Mouse (Mus musculus) midbrain, embryonic 11.5 days (tissue): ENCODE measurements at regions not wholly inside any gene's neighbourhood (a gene's known extent, or its start where the extent isn't known, plus 50 kb on each side); places are given as distances from the start of the nearest gene placed in this dataset.

Experiments used
- ATAC-seq: fragments of 200-750 bp; cut with Nextera tagmentation; 2 replicates; pipeline ENCODE4 v1.8.0; 2017; ENCODE audit warnings: moderate TSS enrichment, moderate library complexity; ENCODE audit not compliant: low FRiP score
- DNase-seq: peaks from one replicate; pipeline ENCODE4 v3.0.0; 2015; ENCODE audit warnings: low spot score; ENCODE audit errors: missing footprints
- H3K27ac ChIP-seq: fragments of 300-500 bp; sonication (generic); 2 replicates; pipeline ENCODE4 v1.5.1; 2014; ENCODE audit warnings: low read depth, low read length
- H3K27me3 ChIP-seq: fragments of 300-500 bp; sonication (generic); 2 replicates; pipeline ENCODE4 v1.6.1; 2014; ENCODE audit warnings: mild to moderate bottlenecking, low read length, moderate library complexity, mixed read lengths; ENCODE audit not compliant: control insufficient read depth, insufficient read depth
- H3K36me3 ChIP-seq: fragments of 300-500 bp; sonication (generic); 2 replicates; pipeline ENCODE4 v1.6.1; 2014; ENCODE audit warnings: mild to moderate bottlenecking, low read length, moderate library complexity, mixed read lengths; ENCODE audit not compliant: control insufficient read depth, insufficient read depth
- H3K4me1 ChIP-seq: fragments of 300-500 bp; sonication (generic); 2 replicates; pipeline ENCODE4 v1.6.1; 2014; ENCODE audit warnings: low read length; ENCODE audit not compliant: control insufficient read depth, insufficient read depth
- H3K4me2 ChIP-seq: fragments of 300-500 bp; sonication (generic); 2 replicates; pipeline ENCODE4 v1.6.1; 2014; ENCODE audit warnings: mild to moderate bottlenecking, moderate library complexity
- H3K4me3 ChIP-seq: fragments of 300-500 bp; sonication (generic); 2 replicates; pipeline ENCODE4 v1.5.1; 2014; ENCODE audit warnings: low read depth, low read length
- H3K9ac ChIP-seq: fragments of 300-500 bp; sonication (generic); 2 replicates; pipeline ENCODE4 v1.6.1; 2014; ENCODE audit warnings: low read length
- H3K9me3 ChIP-seq: fragments of 300-500 bp; sonication (generic); 2 replicates; pipeline ENCODE4 v1.6.1; 2016; ENCODE audit warnings: low read length; ENCODE audit not compliant: control insufficient read depth
- WGBS: fragments of 180-500 bp; shearing (Covaris S2); extraction: QIAGEN DNeasy Blood & Tissue Kit; methylation state at CpG from one replicate; pipeline ENCODE4 v1.1.7; 2014; 5-methylcytosine and 5-hydroxymethylcytosine counted together

GRCm38 (mm10) chr15:5504502-5504901, 260.5 kb upstream of the Ptger4 start:
- ATAC-seq = no peak
- WGBS = 91% methylated on average over 3 of the region's 3 CpGs
- Histone ChIP-seq H3K27me3 (no peaks in the 10 kb centered on the region), H3K27ac (no peak overlapping the region), H3K4me2 (no peak overlapping the region), H3K9ac (no peak overlapping the region), H3K4me1 (no peaks in the 10 kb centered on the region), H3K36me3 (no peaks in the 10 kb centered on the region), H3K9me3 (no peaks in the 10 kb centered on the region), H3K4me3 (no peak overlapping the region)
- DNase-seq = peak; percentile 47

DNA sequence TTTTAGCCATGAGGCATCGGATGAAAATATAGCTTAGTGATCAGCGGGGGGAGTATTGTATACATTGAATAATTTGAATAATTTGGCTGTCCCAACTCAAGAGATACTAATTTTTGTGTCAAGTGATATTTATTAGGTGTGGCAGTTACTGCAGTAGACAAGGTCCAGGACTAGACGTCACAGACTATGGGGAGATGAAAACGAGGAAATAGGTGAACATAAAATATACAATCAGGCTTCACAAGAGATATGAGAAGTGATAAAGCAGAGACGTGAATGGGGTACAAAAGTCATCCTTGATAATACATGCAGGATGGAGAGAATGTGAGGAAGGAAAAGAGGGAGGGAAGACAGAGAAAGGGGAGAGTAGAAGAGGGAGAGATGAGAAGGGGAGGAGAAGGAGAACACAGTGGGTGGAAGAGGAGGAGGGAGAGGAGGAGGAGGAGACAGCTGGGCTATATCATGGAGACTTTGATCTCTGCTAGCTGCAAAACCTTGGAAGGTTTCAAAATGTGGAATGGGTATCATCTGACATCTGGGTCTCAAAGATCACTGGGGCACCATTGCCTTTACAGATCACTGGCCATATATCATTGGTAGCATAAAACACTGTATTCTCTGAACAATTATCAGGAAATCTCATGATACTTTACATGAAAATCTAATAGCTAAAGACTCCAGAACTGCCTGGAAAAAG, 263.0 kb upstream of the Ptger4 start:
- Histone ChIP-seq H3K36me3 (no peaks in the 10 kb centered on the region), H3K9me3 (no peaks in the 10 kb centered on the region), H3K4me1 (no peaks in the 10 kb centered on the region), H3K9ac (no peak overlapping the region), H3K4me3 (no peak overlapping the region), H3K4me2 (no peak overlapping the region), H3K27me3 (no peaks in the 10 kb centered on the region), H3K27ac (no peak overlapping the region)
- 90% methylated on average over 5 of the region's 5 CpGs for WGBS
- DNase-seq = peak; percentile 31
- no peak for ATAC-seq

- Histone ChIP-seq H3K4me1 (no peaks in the 10 kb centered on the region), H3K27ac (no peak overlapping the region), H3K9ac (no peak overlapping the region), H3K27me3 (no peaks in the 10 kb centered on the region), H3K4me2 (no peak overlapping the region), H3K9me3 (no peaks in the 10 kb centered on the region), H3K4me3 (no peak overlapping the region), H3K36me3 (no peaks in the 10 kb centered on the region)
- 86% methylated on average over 3 of the region's 3 CpGs for whole genome bisulfite sequencing
- ATAC-seq (no peak), DNase-seq (peak; percentile 54)
These were observed 263.5 kb upstream of the Ptger4 start for GRCm38 (mm10) chr15:5507545-5507913.

DNA sequence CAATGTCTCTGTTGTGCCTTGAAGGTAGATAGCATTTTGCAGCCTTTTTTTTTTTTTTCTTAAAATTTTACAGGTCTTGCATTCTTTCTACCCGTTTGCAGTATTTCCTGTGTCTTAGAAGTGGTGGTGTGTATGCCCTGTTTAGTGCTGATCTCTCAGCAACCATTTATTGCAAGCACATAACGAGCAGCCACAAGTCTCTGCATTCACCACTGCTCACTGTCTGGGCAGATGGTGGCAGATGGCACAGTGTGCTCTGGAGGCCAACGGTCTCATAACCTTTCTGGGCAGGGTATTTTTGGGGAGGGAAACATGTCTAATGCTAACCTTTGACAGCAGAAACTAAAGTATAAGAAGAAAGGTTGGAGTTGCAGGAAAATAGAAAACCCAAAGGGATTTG, 266.1 kb upstream of the Ptger4 start:
- no peak overlapping the region for H3K9ac ChIP-seq
- no peak overlapping the region for H3K27ac ChIP-seq
- H3K9me3 ChIP-seq = no peaks in the 10 kb centered on the region
- no peaks in the 10 kb centered on the region for H3K27me3 ChIP-seq
- H3K4me2 ChIP-seq = no peak overlapping the region
- H3K36me3 ChIP-seq = no peaks in the 10 kb centered on the region
- ATAC-seq = no peak
- WGBS = 75% methylated on average over 3 of the region's 3 CpGs
- no peak for DNase-seq
- H3K4me1 ChIP-seq = no peaks in the 10 kb centered on the region
- H3K4me3 ChIP-seq = no peak overlapping the region

GRCm38 (mm10) chr15:5511046-5511445, 267.1 kb upstream of the Ptger4 start:
- Histone ChIP-seq H3K4me3 (no peak overlapping the region), H3K4me2 (no peak overlapping the region), H3K27ac (no peak overlapping the region), H3K4me1 (no peaks in the 10 kb centered on the region), H3K36me3 (no peaks in the 10 kb centered on the region), H3K9ac (no peak overlapping the region), H3K9me3 (no peaks in the 10 kb centered on the region), H3K27me3 (no peaks in the 10 kb centered on the region)
- no peak for DNase-seq
- no peak for ATAC-seq
- WGBS = 90% methylated on average over 3 of the region's 3 CpGs

DNA sequence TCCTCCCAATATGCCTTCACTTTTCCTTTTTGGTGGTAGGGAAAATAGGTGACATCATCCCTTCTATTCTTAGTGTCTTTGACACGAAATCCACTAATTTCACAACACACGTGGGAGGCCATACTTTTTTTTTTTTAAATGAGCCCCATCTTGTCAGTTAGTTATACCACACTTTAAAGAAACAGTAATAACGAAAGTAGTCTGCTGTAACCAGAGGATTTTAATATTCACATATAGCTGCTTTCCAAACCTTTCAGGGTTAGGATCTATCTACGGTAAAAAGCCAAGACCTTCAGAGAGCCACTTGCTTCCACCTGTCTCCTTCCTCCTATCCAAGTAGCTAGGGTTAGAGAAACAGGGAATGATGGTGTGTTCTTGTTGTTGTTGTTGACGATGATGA, 268.6 kb upstream of the Ptger4 start:
- no peaks in the 10 kb centered on the region for H3K27me3 ChIP-seq
- no peak overlapping the region for H3K9ac ChIP-seq
- ATAC-seq (no peak), DNase-seq (peak; percentile 56)
- no peaks in the 10 kb centered on the region for H3K9me3 ChIP-seq
- H3K4me3 ChIP-seq = no peak overlapping the region
- no peak overlapping the region for H3K27ac ChIP-seq
- no peaks in the 10 kb centered on the region for H3K4me1 ChIP-seq
- H3K36me3 ChIP-seq = no peaks in the 10 kb centered on the region
- 84% methylated on average over 5 of the region's 5 CpGs for WGBS
- no peak overlapping the region for H3K4me2 ChIP-seq

DNA sequence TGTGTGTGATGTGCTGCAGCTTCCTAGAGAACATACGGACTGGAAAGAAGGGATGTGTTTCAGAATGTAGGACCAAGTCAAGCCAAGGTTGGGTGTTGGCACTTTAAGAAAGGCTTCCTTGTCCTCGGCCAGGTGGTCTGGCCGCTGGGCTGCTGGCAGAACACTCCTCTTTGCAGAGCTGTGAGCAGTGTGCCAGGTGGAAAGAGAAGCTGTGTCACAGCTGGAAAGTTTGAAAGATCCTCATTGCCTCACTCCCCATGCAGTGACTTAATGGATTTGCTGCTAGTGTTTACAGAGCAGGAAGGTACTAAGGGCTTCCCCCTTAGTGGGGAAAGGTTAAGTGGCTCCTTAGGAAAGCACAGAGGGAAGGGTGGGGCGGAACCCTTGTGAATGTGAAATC, 269.2 kb upstream of the Ptger4 start:
- no peak overlapping the region for H3K4me3 ChIP-seq
- peak; percentile 73 for DNase-seq
- H3K9me3 ChIP-seq = no peaks in the 10 kb centered on the region
- WGBS = 69% methylated on average over 4 of the region's 4 CpGs
- no peaks in the 10 kb centered on the region for H3K36me3 ChIP-seq
- H3K9ac ChIP-seq = no peak overlapping the region
- ATAC-seq = no peak
- H3K4me1 ChIP-seq = no peaks in the 10 kb centered on the region
- H3K27ac ChIP-seq = no peak overlapping the region
- no peaks in the 10 kb centered on the region for H3K27me3 ChIP-seq
- H3K4me2 ChIP-seq = no peak overlapping the region

DNA sequence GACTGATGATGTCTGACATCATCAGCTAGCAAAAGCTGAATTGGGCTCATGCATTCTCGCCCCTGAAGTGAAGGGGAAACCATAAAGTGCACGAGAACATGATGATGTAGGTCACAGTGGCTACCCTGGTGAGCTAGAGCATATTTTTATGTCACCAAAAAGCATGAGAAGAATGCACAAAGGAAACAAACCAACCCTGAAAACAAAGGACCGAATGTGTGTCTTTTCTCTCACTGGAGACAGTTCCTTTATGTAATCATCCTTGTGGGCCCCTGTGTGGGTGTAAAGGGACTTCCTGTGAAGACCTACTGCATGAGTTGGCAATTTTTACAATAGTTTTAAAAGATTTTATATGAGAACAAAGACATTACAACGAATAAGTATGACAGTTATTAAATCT, 270.2 kb upstream of the Ptger4 start:
- no peak for DNase-seq
- Histone ChIP-seq H3K27me3 (no peaks in the 10 kb centered on the region), H3K4me1 (no peaks in the 10 kb centered on the region), H3K9me3 (no peaks in the 10 kb centered on the region), H3K4me3 (no peak overlapping the region), H3K36me3 (no peaks in the 10 kb centered on the region), H3K4me2 (no peak overlapping the region), H3K9ac (no peak overlapping the region), H3K27ac (no peak overlapping the region)
- no peak for ATAC-seq
- WGBS = 68% methylated on average over 4 of the region's 4 CpGs

GRCm38 (mm10) chr15:5517244-5517966, 273.4 kb upstream of the Ptger4 start:
- H3K4me3 ChIP-seq = no peak overlapping the region
- ATAC-seq (no peak), DNase-seq (peak; percentile 60)
- H3K27ac ChIP-seq = no peak overlapping the region
- H3K27me3 ChIP-seq = no peaks in the 10 kb centered on the region
- no peak overlapping the region for H3K9ac ChIP-seq
- H3K4me2 ChIP-seq = no peak overlapping the region
- no peaks in the 10 kb centered on the region for H3K36me3 ChIP-seq
- no peaks in the 10 kb centered on the region for H3K4me1 ChIP-seq
- H3K9me3 ChIP-seq = no peaks in the 10 kb centered on the region
- 86% methylated on average over 10 of the region's 10 CpGs for WGBS
